11 mouse cellular contexts compared by ENCODE assay signal in genomic region chr1:61316736-61317135, GRCm38 (mm10).
"Had no signal": no experiment of that assay in that cellular context is flagged by ENCODE, and none has a peak within 500 bp of the region (broad histone marks: within the 10 kb centered on the region; RNA-seq: fewer than 3 reads in every experiment).

No protein-coding gene starts in this region.

- H3K27me3 ChIP-seq: limb, embryonic 12.5 days; liver, embryonic 15.5 days; midbrain, embryonic 15.5 days had no signal

- H3K36me3 ChIP-seq: limb, embryonic 12.5 days; liver, embryonic 15.5 days; midbrain, embryonic 15.5 days; neural tube, embryonic 12.5 days had no signal

- ATAC-seq: lung, postnatal 0 days; midbrain, embryonic 15.5 days had no signal

- H3K4me1 ChIP-seq: liver, embryonic 15.5 days; midbrain, embryonic 15.5 days had no signal

- DNase-seq: lung, adult 2 months; lung, postnatal 36 days; thymus, postnatal 4 days had no signal

- H3K27ac ChIP-seq: kidney, postnatal 0 days; limb, embryonic 12.5 days; liver, embryonic 15.5 days; midbrain, embryonic 15.5 days; neural tube, embryonic 12.5 days; stomach, postnatal 0 days had no signal

- H3K4me3 ChIP-seq: limb, embryonic 12.5 days; liver, embryonic 15.5 days; midbrain, embryonic 15.5 days; neural tube, embryonic 12.5 days had no signal

- H3K9ac ChIP-seq: limb, embryonic 12.5 days; liver, embryonic 15.5 days; midbrain, embryonic 15.5 days; neural tube, embryonic 12.5 days had no signal

- H3K4me2 ChIP-seq: limb, embryonic 12.5 days; liver, embryonic 11.5 days; liver, embryonic 15.5 days; midbrain, embryonic 15.5 days; neural tube, embryonic 12.5 days had no signal

- H3K9me3 ChIP-seq: limb, embryonic 12.5 days; liver, embryonic 15.5 days; midbrain, embryonic 15.5 days; neural tube, embryonic 12.5 days had no signal
